Mouse (Mus musculus): Measurements from ENCODE around the gene Ect2l.
"Not testable (repeated sequence)": the region's sequence is repeated elsewhere in the genome, so short reads cannot be mapped to it uniquely, and the experiment has no call there.

Gene Ect2l

DNA sequence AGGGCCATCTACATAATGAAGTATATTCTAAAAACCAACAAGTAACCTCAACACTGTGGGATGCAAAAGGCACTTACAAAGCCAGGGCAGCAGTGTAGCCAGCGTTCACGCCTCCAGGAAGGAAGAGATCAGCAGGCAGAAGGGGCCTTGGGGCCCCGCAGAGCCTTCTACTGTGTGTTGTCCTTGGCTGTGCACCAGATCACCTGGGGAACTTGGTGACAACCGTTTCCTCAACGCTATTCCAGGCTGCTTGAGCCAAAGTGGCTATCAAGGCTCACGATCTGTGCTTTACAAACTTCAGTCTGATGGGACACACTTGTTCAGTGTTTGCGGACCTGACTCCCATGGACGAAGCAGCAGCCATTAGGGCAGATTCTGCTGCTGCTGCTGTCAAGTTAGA is 19.0 kb downstream of the Ect2l start:
- DNase-seq (ENCODE audit: low read depth, low spot score): no peak

DNA sequence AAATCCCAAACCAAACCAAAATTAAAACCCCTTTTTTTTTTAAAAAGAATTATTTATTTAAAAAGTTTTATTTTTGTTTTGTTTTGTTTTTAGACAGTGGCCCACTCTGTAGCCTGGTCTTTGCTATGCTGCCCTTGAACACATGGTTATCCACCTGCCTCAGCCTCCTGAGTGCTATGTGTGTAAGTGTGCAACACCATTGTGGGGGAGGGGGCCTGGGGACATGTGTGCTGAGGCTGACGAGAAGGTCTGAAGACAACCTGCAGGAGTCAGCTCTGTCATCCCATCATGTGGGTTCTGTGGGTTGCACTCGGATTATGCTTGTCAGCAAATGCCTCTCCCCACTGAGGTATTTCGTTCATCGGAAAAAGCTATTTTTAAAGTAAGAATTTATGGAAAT is 21.2 kb downstream of the Ect2l start:
- no peak for DNase-seq (ENCODE audit: low read depth, low spot score)

DNA sequence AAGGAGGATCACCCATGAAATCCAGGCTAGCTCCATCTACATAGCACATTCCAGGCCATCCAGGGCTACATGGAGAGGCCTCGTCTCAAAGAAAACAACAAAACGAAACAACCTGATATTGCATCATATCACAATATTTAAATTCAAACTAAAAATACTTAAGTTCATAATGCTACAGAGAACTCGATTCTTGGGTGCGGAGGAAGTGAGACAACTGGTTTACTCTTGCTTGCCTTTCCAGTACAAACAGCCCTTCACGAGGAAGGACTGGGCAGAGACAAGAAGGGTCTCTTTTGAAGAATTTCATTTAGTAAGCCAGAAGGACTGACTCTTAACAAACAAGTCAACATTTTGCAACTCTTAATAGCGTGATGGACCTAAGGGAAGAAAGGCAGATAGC is 22.1 kb downstream of the Ect2l start:
- no peak for DNase-seq (ENCODE audit: low read depth, low spot score)

DNA sequence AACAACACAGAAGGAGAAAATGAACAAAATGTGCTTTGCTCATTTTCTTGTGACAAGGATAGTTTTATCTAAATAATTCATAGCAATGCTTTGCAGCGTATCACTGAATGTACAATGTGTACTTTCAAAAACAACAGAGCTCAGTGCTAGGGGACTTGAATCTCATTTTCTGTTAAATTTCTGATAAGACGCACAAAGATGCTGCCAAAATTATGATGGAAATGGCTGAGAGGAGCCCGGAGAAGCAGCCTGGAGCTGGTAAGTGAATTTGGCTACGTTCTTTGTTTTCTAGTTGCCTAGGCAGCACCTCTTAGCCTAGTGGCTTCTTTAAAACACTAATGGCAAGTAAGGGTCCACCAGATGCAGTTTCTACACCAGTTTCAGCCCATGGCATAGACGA is 28.4 kb downstream of the Ect2l start:
- DNase-seq (ENCODE audit: low read depth, low spot score): peak; percentile 23

DNA sequence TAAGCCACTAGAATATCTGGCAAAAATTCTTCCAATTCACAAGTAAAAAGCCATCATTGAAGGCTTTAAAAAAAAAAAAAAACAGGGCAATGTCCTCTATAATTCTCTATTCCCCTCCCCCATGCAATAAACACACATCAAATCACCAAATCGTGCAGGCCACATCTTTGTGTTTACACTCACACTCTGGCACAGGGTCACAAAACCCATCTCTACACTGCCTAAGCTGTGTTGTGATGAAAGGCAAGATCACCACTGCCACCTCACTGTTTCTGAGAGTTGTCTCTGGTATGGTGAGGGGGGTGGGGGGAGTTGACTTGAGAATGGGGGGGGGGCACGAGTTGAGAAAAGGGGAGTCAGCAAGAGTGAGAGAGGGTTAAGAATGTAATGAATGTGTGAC is 33.4 kb downstream of the Ect2l start:
- DNase-seq (ENCODE audit: low read depth, low spot score): no peak

DNA sequence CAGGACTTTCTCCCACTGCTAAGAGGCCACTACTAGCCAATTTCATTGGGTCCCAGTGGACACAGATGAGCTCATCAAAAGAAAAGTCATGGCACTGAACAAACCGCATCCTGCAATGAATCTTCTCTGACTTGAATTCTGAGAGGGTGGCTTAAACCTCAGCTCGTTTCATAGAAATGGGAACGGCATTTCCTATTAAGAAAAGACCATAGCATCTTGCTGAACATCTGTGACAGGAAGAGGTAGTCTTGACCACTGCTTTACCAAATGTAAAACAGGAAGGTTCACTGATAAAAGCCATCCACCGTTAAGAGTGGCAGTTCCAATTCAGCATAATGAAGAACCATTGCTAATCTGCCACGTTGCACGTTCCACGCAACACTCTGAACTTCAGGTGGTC is 34.0 kb downstream of the Ect2l start:
- no peak for DNase-seq (ENCODE audit: low read depth, low spot score)

DNA sequence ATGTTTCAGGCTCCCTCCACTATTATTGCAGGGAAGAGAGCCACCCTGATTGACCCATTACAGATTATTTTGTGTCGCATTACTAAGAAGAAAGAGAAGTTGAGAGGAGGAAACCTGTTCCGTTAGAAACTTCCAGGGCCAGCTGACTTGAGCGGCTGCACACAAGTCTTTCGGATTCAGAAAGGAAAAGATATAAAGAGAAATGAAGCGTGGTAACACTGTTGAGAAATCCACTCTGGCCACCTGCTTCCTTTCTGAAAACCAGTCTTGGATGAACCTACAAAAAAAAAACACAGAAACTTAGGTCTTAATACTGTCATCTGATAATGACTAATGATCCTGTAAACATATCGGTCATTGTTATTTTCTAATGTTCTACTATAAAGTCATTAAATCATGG is 35.6 kb downstream of the Ect2l start:
- DNase-seq (ENCODE audit: low read depth, low spot score): no peak

DNA sequence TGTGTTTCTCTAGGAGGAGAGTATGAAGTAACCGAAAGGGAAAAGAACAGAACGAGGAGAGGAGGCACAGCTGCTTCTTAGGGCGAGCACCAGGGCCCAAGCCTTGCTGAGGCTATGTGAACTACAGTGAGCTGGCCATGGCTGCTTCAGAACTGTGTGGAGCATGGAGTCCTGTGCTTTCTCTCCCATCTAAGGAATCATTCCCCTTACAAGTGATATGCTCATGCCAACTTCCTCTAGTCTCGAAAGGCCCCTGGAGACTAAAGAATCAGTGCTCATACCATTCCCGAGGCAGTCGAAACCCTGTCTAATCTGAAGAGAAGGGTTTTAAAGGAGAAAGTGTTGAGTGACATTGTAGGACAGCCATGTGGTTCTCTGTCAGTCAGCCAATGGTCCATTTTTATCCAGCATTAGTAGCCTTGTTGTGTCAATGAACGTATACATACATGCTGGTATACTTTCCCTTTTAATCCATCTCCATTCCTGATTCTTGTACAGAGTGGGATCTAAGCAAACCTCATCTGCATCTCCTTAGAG is 48.2 kb downstream of the Ect2l start:
- DNase-seq (ENCODE audit: low read depth, low spot score): no peak

DNA sequence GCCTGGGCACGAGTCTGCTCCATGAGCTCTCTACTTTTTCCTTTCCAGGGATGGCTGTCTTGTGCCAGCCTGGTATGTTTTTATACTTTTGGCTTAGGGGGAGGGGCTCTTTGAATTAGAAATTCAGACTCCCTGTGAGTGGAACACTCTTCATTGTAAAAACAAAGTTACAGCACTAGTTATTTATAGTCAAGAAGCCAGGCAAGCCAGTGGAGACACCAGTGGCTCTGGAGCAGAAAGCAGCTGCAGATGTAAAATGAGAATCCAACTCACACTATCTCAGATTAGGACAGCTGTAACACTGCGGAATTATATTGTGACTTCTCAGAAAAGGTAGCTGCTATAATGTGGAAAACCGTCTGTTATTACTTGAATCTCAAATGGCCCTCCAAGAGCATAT is 63.5 kb downstream of the Ect2l start:
- DNase-seq (ENCODE audit: low read depth, low spot score): no peak

DNA sequence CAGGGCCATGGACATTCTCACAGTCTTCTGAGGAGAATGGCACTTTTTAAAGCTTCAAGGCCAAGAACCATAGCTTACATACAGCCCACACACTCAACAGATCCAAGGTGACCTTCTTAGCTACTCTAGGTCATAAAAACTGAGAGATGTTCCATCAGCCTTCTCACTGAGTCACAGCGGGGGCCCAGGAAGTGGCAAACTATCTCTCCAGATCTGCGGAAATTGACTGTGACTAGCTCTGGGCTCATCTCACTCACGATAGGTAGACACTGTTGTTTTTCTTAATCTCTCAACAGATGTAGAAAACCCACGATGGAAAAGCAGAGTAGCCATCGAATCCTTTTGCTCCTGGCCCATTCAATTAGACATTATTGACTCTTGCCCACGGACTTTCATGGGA is 68.5 kb downstream of the Ect2l start:
- no peak for DNase-seq (ENCODE audit: low read depth, low spot score)

DNA sequence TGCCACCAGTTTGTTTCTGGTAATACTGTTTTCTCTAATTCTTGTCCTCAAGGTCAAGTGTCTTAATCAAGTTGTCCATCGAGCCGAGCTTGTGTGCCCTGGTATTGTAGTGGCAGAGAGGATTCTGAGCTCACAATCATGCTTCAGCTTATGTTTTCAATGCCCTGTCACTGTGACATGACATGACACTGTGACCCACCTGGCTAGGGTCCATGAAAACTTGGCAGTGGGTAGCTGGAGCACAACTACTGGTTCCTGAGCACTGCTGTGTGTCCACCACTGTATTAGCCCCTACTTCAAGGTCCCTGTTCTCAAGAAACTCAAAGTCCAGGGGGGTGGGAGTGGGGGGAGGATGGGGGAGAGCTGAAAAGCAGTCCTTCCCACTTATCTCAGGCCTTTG is 69.3 kb downstream of the Ect2l start:
- no peak for DNase-seq (ENCODE audit: low read depth, low spot score)

DNA sequence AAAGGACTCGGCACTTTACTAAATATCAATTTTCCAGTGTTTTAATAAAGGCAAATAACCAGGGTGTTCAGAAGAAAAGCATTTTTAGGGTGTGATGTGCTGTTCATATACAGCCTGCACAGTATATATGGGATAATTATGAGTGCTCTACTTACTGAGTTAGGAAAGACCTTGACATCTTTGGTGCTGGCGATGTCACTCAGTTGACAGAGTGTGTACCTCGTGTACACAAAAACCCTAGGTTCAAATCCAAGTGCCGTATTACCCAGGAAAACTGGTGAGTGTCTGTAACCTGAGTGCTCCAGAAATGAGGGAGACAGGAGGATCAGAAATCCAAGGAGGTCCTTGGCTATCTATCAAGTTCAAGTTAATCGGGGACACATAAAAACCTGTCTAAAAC is 71.1 kb downstream of the Ect2l start:
- DNase-seq (ENCODE audit: low read depth, low spot score): no peak

DNA sequence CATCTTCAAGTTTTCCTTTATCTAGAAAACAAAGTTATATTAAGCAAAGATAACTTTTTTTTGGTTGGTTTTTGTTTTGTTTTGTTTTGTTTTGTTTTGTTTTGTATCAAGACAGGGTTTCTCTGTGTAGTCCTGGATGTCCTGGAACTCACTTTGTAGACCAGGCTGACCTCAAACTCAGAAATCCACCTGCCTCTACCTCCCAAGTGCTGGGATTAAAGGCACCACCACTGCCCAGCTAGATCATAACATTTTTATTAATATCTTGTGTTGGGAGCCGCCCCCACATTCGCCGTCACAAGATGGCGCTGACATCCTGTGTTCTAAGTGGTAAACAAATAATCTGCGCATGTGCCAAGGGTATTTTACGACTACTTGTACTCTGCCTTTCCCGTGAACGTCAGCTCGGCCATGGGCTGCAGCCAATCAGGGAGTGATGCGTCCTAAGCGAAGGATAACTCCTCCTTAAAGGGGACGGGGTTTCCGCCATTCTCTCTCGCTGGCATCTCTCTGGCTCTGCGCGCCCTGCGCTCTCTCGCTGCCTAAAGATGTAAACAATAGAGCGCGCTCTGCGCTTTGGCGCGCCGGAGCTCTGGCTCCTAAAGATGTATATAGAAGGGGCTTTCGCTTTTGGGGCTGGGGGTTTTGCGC is 71.7 kb downstream of the Ect2l start:
- DNase-seq (ENCODE audit: low read depth, low spot score): not testable (repeated sequence)

DNA sequence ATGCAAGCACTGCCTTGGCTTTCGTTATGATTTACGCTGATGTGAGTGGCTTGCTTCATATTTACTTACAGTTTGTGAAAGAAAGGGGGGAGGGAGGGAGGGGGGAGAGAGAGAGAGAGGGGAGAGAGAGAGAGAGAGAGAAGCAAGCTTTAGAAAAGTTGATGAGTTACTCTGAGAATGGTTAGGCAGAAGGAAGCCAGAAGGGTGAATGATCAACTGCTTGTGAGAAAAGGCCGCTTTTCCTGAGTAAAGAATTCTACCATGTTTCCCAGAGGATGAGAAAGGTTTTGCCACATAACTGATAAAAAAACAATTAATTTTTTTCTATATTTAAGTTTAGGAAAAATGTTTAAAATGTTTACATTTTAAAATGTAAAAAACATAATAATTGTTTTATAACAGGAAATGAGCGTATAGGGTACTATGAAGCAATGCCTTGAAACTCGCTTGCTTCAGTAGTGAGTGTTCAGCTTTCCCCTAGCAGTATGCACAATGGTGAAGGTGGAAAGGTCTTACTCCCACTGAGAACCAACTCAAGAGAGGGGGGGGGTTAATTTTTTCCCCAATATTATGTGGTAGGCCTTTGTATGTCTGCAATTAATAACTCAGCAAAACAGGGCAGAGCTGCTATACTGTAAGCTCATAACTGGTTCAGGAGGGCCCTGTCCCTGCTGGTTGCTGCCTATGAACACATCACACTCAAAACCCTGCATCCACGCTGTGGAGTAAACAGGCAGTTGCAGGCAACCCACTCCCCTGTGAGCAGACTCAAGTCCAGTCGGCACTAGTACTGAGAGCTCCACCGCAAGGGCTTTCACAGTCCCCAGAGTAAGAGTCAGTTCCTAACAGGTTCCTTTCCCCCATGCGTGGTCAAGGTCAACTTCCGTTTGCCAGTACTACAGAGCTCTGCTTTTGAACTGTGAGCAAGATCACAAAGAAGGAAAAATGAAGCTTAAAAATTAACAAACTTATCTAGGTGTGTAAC is 78.7 kb downstream of the Ect2l start:
- DNase-seq (ENCODE audit: low read depth, low spot score): no peak

DNA sequence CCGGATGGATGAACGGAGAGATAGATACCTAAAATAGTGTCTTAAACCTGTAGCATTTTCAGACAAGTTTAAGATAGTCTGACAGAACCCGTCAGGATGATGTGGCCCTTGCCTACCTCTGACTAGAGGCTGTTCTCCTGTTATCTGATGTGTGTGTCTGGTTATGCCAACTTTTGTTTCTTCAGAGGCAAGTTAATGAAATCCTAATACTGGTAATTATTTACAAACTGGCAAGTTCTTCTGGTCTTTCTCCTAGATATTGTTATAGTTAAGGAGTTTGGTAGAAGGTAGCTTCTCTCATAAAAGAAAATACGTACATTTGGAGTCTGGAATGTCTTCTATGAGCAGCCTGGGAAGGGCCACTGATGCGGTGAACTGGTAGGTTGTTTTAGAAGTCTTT is 80.4 kb downstream of the Ect2l start:
- no peak for DNase-seq (ENCODE audit: low read depth, low spot score)

DNA sequence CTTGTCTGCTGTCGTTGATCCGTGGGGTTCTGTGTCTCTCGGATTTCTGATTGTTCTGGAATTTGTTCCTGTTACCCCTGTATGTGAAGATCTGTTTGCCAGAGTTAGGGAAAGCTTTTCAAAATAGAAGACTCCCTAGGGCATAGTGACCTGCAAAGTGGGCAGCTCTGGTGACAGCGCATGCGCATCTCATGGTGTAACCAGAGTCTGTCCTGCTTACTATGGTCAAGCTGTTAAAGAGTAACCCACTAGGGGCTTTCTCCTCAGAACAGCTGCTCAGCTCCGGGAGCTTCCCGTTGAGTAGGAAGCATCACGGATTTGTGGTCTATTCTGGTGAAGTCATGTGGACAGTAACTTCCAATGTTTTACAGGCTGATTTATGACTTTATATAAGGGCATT is 92.4 kb downstream of the Ect2l start:
- no peak for DNase-seq (ENCODE audit: low read depth, low spot score)

DNA sequence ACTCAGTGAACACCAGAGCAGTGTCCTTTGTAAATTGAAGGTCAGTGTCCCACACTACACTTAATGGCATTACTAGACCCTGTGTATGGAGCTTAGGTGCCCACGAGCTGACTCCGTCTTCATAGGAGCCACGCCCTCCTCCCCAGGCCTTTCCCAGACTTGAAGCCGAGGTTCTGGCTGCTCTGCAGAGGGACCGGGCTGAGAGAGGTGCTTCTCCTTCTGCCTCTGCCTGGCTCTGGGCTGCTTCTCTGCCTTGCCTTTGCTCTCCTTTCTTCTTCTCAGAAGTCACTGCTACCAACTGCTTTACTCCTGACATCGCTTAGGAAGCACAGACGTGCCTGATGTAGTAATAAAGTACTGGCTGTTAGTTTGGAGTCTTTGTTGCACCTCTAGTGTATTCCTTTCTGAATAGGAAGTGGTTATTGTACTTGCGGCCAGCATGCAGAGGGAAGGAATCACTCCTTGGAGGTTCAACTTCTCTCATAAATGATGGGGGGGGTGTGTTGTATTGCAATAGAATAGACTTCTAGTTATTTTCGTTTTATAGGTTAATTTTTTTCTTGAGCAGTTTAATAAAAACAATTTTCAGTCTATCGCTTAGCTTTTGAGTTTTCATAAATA is 97.1 kb downstream of the Ect2l start:
- DNase-seq (ENCODE audit: low read depth, low spot score): no peak

DNA sequence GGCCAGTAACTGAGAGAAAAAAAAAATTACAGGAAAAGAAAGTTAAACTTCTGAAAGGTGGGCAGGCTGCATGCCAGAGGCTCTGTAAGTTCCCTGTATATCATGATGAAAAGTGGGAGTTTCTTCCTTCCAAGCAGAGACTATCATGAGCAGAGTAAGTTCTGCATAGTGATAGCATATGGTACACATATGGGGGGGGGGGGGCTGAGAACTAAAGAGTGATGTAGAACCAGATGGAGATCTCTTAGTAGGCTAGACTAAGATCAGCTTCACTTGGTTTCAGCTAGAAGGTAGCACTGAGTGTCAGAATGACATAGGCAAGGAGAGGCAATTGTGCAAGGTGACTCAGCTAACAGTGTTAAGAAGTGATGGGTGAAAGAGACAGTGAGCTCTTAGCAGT is 99.8 kb downstream of the Ect2l start:
- no peak for DNase-seq (ENCODE audit: low read depth, low spot score)

DNA sequence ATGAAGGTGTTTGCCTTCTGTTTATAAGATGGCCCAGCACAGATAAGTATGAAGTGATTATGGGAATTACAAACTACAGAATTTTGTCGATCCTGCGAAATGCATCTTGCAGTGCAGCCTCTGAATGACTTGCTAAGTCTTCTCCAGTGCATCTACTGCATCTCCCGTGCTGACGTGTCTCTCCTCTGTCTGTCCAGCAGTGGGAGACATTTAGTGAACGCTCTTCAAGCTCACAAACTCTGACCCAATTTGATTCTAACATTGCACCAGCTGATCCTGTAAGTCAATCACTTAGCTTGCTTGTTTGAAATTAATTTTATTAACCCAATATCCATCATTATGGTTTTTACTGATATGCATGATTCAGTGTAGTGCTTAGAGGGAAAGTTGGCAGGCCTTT is 103.2 kb downstream of the Ect2l start:
- no peak for DNase-seq (ENCODE audit: low read depth, low spot score)

DNA sequence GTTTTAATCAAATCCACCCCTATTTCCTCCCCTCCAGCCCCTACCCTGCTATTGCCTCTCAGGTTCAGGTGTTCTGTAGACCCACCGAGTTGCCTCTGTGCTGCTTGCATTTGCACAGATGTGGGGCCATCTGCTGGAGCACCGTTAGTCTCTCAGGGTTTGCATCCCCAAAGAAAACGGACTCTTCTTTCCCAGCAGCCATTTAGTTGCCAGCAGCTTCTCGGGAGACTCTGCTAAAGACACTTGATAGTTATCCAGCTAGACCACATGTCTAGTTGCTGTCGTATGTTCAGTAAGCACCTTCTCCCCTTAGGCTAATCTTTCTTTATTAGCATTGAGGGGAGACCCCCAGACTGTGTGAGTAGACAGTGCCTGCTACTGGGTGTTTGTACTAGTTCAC is 108.5 kb downstream of the Ect2l start:
- DNase-seq (ENCODE audit: low read depth, low spot score): no peak

DNA sequence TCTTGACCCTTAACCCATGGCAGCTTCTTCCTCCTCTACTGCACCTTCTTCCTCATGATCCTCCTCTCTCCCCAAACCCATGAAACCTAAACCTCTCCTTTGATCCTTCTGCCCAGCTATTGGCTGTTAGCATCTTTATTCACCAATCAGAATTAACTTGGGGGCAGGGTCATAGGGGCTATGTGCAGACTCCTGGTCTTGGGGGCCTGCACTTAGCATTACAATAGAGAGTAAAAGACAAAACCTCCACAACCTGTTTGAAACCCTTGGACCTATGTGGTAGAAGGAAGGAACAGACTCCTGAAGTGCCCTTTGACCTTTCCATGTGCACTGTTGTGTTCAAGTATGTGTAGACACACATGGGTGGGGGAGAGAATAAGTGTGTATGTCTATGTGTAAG is 120.0 kb downstream of the Ect2l start:
- no peak for DNase-seq (ENCODE audit: low read depth, low spot score)

DNA sequence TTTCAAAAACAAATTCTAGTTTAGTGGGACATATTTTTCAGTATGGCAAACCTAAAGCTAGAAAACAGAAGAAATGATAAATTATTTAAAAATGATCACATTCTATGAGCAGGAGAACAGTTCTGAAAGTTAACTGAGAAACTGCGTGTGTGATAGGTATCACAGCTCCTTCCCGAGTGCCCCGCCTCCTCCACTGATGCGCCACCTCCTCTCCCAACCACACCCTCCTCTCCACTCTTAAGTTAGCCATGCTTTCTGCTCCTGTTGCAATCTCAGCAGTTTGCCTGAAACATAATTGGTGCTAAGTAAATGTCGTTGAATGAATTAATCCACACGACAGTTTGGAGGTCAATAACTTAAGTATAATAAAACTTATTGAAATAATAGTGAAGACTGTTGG is 127.9 kb downstream of the Ect2l start:
- no peak for DNase-seq (ENCODE audit: low read depth, low spot score)

DNA sequence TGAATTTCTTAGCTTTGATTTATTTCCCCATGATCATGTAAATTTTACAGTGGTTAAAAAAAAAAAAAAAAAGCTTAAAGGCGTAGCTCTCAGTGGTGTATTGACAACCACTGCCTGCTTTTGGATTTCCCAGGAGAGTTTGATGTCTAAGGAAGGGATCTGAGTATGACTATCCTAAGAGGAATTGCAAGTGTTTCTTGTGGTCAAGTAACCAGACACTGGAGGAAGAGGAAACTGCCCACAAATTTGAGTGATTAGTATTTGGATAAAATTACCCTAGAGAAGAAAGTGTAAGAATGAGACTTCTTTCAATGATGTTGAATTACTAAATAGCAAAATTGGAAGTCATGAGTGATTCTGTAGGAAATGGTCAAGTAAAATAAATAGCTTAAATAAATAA is 129.2 kb downstream of the Ect2l start:
- DNase-seq (ENCODE audit: low read depth, low spot score): no peak

Data from telencephalon, adult 2 months (tissue).